Mouse (Mus musculus) spleen, postnatal 4 days (tissue): Measurements from ENCODE around the gene Rnf217.
A peak's percentile ranks its signal among the peaks of the same experiment; 100 is the strongest.

Source experiments
- DNase-seq, 2 experiments: peaks; one replicate each; pipeline ENCODE4 v3.0.0; 2022; ENCODE audit warnings: low spot score in 2 of 2

The Rnf217 gene

DNA sequence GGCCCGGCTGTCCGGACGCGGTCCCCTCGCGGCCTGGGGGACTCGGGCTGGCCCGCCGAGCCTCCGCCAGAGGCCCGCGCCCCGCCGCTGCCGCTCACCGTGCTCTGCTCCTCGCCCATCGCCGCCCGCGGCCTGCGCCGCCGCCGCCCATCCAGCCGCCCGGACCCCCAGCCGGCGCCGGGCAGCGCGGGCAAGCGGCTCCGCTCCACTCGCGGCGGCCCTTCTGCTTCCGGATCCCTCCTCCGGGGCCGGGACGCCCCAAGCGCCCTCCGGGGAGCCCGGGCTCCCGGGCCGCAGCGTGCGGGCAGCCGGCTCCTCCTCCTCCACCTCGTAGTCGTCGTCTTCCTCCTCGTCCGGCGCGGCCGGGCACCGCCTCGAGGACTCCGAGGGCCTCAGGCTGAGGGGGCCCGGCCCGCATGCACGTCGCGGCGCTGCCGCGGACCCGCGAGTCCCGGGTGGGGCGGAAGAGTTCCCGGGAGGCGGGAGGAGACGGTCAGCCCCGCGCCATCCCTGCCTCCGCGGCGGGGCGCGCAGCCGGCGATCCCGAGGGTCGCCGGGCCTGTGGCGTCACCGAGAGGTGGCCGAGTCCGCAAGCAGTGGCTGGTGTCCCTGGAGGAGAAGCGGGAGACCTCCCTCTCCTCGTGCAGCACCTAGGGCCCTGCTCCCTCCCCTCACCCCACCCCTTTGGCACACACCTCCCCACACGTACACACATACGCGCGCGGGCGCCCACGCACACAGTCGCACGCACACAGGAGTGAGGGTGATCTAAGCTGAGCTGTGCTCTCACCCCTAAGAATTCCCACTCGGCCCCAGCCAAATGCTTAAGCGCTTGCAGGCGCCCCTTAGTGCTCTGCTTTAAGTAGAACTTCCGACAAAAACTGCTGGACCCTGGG lies at the start of gene Rnf217:
Rnf217 (minus strand) TSS at position 119 of the 896 bp plus-strand sequence.
- peak; percentile 14 to 64 for DNase-seq

DNA sequence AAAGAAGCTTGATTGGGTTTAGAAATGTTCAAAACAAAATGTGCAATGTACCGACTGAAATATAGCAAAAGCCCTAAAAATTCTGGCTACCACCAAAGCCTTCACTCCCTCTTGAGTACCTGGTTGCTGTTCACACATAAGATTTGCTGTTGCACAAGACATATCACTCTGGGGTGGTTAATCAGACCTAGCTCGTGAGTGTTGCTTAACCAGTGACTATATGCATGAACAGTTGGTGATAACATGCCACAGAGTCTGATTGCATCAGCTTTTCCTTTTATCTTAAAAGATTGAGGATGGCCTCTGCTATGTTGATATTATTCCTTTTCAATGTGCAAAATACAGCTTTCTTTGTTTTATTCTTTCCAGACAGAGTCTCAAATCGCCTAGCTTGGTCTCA lies 38.3 kb upstream of the Rnf217 start:
- no peak for DNase-seq

DNA sequence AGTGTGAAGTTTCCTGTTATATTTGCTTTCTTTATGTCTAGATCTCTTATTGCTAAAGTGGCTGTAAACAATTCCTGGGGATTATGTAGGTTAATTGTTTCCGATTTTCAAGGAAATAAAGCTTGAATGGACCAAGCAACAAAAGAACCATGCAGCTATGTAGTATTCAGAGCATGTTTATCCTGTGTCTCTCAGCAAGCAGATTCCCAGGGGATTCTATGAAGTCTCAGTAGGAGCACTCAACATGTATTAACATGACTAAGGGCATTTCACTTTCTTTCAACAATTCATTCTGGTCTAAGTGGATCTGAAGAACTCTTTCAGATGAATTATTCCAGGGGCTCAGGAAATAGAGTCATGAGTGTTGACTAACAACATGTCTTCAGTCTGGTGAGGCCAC lies 37.1 kb upstream of the Rnf217 start:
- no peak for DNase-seq

DNA sequence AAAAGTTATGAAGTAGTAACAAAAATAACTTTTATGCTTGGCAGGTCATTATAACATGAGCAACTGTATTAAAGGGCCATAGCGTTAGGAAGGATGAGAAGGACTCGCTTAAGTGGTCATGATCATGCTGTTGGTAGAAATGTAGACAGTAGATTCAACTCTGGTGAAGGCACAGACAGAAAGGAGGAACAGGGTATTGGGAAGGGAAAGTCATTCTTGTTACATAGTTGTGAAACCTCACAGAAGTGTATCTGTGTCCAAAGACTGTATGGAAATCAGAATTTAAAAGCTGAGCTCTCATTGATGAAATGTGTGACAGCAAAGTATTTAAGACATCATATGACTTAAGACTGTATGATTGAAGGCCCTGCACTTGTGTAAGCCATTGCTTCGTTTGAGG lies 26.1 kb upstream of the Rnf217 start:
- DNase-seq: no peak

DNA sequence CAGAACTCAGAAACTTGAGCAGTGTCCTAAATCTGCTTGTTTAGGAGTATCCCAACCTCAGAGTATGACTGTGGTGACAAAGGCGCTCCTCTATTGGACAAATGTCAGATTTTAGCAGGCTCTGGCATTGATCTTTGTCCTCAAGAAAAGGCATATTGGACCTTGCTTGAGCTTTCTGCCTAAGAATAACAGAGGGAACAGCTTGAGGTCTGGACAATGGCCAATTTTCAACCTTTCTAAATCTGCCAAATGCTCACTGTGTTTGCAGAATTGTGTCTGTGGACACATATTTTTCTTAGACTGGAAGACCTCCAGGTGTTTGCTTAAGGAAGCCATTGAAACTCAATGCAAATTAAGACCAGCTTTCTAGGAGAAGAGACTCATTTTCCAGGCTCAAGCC lies 23.0 kb upstream of the Rnf217 start:
- DNase-seq: no peak

DNA sequence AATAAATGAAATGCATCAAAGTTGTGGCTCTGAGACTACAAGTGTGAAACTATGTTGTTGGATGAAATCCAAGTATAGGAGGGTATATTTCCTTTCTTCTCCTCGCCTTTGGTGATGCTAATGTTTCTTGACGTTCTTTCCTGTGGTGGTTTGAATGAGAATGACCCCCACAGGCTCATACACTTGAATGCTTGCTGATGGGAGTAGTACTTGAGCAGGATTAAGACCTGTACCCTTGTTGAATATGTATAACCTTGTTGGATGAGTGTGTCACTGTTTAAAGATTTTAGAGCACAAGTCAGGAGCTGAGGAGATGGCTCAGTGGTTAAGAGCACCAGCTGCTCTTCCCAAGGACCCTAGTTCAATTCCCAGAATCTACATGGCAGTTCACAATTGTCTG lies 6.4 kb upstream of the Rnf217 start:
- no peak for DNase-seq

DNA sequence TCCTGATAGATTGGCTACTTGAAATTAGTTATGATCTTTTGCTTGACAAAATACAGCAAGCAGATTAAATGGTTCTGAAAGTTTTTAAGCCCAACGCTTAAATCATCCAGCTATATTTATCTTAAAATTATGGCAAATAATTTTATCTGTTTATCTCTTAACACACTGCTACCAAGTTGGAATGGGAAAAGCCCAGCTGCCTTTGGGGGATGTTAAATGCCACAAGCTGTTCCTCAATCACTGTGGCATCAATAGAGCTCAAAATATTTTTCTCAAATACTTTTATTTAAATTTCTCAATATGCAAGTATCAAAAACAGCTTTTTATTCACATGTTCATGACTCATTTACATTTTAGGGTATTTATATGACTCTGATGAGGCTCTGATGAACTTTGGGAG lies 5.1 kb upstream of the Rnf217 start:
- no peak for DNase-seq

DNA sequence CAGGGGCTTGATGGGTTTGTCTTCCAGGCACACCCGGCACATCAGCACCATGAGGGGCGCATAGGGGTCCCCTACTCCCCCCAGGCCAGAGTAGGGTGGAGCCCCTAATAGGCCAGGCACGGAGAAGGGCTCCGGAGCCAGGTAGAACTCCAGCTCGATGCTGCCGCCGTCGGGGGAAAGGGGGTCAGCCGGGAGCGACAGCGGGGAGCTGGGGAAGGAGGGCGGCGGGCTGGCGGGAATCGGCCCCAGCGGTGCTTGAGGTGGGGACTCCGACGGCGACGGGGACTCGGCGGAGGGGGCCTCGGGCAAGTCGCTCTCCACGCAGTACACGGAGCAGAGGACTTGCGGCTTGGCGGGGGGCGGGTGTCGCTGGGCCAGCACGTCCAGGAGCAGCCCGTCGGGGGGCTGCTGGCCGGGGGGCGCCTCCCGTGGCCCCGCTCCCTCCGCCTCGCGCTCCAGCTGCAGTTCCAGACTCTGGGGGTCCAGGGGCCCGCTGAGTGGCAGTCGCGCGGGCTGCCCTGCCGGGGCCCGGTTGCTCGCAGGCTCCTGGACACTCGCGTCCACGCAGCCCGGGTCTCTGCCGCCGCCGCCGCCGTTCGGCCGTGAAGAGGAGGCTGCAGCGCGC lies 431 bp downstream of the Rnf217 start:
- DNase-seq: peak; percentile 13 to 63

DNA sequence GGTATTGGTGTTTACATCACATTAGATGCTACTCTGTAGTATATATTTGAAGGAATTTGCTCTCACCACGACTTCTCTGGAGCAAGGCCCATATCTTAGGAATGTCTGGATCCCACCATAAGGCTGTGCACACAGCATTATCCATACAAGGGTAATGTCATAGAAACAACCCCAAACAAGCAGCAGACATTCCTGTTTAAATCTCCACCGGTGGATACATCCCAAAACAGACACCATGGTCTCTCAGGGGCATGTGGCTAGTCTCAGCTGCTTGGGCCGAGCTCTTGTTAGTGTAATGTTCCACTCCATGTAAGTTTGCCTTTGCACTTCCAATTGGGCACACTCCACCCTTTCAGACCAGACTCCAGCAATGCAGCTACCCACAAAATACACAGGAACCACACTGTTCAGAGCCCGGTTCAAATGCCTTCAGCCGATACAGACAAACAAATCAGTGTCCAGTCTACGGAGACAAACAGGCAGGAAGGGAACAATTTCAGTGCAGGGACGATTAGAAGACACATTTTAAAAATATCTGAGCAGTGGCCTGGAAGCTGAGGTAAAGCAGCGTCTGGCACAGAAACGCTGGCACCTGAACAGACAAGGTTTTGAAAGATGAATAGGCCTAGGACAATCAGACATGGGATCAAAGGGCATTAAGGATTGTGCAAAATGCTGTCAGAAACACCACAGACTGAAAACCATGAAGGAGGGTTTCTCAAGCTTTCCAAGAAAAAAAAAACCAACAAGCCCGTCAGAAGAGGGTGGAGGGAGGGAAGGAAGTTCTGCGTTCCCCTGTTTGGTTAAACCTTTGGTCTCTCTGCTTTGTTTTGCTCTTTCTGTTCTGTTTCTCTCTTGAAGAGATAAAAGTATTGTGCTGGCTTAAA lies 1.8 kb downstream of the Rnf217 start:
- no peak for DNase-seq

DNA sequence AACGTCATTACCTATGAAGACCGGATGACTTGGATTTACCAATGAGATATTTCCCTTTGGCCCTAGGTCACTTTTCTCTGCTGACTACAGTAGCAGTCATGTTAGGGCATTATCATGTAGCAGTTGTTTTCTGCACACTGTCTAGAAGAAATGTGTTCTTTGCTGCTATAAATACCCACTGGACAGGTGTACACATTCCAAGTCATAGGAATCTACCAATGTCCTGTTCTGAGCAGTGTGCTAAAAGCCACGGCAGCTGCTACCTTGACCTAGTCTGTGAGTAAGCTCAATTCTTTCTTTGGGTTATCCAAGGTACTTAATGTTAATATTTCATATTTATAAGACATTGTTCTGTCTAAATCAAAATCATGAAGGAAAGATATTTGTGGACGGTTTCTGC lies 5.1 kb downstream of the Rnf217 start:
- DNase-seq: no peak

DNA sequence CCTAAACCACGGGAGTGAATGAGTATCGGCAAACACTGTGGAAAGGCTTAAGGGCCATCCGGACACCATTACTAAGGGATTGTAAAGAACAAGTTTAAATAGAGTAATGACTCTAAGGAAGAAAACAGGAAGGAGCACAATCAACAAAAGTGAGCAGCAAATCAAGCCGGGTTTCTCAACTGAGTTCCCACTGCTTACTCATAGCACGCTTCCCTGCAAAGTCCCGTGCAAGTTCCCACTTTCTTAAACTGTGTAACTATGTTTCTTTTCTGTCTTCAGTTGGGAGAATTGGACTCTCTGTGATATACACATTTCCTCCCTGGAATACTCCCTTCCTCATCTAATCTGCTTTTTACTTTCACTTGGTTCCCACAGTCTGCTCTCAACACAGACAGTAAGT lies 8.9 kb downstream of the Rnf217 start:
- DNase-seq: no peak

DNA sequence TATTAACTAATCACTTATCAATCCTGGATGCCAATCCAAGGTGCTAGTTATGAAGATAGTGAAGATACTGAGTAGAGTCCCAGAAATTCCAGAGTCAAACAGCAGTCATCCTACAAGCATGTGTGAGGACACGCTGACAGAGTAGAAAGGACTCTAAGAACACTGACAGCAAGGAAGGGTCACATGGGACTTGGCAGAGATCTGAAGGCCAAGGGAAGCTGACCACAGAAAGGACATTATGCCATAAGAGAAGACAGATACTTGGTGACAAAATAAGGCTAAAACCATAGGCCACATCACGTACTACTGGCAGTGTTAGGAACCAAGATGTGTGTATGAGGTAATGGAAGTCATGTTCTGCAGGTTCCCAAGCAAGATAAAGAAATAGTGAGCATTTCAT lies 11.1 kb downstream of the Rnf217 start:
- no peak for DNase-seq

DNA sequence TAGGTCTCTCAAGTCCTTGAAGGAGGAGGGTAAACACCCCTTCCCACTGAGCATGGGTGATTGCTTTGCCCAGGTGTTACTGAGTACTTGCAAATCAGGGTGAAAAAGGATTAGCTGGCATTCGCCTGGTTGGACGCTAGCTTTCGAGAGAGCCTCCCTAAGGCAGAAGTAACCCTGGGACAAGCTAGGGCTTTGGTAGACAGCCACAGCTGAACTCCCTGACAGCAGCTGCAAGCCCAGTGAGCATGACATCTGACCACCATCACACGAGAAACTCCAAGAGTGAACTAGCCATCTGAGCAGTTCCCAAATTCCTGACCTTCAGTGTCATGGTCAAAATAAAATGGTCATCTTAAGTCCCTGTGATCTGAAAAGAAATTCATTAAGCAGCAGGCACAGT lies 12.2 kb downstream of the Rnf217 start:
- no peak for DNase-seq

DNA sequence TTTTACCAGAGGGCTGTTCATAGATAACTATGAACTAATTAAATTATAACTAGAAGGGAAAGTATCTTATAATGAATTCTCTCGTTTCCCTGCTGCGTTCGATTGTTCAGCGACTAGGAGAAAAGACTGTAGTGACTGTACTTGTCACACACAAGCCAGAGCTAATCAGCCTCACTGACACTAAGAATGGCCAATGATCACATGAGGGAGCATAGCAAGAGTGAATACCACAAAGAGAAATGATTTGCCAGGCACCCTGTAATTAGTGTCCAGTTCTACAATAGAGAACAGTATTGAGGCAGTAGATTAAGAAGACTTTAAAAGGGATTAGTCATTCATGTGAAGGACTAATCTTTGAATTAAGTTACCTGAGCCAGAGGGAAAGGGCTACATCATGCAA lies 13.7 kb downstream of the Rnf217 start:
- DNase-seq: no peak

DNA sequence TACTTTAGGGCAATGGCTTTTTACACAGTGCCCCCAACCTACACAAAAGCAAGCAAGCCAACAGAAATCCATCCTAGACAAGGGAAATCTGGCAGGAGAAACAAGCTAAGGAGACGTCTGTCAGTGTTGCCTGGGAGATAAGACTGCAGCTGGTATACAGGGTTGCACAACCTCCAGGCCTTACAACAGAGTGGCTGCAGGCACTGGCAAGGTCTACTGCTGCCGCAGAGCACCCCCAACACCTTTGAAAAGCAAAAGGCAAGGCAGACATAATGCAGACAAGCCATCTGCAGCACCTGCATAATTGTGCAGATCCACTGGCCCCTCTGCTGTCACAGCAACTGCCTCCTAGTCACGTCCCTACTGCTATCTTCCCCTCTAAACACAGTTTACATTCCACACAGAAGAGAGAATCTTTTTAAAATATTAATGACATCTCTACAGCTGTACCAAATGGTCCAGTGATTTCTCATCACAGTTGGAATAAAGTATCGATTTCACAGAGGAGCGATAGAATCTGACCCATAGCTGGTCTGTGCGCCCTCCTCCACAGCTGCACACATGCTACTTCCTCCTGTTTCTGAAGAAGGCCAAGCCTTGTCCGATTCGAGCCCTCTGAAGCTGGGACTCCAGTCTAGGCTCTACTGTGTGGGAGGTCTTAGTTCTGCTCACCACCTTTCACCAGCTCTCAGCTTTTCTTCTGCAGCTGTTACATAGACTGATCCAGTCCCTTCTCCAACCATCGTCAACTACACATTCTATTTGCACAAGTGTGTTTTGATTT lies 16.1 kb downstream of the Rnf217 start:
- no peak for DNase-seq

DNA sequence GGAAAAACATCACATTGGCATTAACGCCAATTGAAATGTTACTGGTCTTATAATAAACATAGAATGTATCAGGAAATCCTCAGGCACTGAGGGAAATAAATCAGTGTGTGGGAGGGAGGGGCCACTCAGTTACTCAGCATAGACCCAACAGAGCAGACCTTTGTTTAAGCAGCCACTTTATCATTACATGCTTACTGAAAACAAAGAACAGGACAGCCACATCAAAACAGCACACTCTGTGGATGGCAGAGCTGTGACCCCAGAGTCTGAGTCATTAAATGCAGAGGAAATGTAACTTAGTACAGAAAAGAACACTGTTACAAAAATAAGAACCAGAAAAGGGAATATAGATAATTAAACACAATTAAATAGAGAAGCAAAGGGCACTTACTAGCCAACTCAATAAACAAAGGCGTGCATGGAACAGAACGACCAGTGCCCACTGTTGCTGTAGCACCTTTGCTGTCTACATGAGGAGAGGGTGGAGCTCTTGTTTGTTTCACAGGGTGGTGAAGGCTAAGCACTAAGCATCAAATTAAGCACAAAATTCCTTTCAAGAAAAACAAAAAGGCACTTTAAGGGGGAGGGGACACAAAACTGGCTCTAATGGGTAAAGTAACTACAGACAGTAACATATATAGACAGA lies 16.8 kb downstream of the Rnf217 start:
- no peak for DNase-seq

DNA sequence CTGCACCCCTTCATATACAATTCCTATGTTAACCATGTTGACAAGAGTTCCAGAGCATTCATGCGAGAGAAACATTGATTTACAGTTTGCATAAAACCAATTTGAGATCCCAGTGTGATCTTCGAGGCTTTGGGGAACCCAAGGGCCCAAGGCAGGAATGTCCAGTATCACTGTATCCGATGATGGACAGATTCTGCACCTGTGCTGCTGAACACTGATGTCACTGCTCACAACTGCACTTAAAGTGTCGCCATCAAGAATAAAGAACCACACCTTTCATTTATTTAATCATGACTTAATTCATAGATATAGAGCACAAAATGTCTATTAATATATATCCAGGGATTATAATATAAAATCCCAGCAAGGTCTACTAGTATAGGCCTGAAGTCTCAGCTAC lies 28.3 kb downstream of the Rnf217 start:
- no peak for DNase-seq

DNA sequence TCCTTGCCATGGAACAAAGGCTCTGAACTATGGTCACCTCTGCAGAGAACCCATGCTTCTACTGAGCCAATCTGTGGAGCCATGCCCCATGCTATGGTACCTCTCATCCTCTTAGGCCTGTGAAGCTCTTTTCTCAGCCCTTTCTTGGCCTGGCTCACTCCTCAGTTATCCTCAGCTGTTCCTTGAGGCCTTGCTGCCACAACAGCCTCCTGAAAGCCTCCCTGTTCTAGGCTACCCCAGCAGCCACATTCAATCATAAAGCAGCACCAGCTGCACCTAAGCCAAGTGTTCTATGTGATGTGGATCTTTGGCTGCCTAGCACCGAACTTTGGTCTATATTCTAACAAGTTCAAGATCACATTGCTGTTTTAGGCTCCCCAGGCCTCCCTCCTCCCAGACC lies 28.9 kb downstream of the Rnf217 start:
- no peak for DNase-seq

DNA sequence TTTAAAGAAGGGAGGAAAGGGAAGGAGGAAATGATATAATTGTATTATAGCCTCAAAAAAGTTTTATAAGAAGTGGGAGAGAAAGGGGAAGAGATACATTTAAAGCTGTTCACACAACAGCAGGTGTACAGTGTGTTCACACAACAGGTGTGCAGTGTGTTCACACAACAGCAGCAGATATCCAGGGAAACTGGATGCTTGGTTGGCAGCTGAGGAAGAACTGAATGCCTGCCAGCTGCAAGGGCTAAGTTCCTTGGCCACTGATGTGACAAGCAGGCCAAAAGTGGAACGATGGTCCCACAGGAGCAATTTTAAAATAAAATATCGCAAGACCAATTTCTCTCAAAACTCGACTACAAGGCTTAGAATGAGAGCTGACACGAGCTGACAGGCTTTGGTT lies 35.7 kb downstream of the Rnf217 start:
- no peak for DNase-seq

DNA sequence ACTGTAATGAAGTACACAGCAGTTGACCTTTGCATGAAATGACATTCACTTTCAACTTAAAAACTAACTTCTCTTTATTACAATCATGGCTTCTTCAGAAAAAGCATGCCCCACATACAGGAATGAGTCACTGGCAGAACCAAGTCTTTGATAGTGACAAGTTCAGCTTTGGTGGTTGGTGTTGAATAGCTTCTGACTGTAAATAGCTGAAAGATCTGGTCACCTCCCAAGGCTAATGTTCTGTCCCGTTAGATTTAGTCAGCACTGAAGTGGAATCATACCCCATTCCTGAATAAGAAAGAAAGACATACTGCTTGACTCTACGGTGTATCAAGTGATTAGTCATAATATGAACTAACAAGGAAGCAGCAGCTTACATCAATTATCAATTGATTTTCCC lies 51.7 kb downstream of the Rnf217 start:
- DNase-seq: no peak

DNA sequence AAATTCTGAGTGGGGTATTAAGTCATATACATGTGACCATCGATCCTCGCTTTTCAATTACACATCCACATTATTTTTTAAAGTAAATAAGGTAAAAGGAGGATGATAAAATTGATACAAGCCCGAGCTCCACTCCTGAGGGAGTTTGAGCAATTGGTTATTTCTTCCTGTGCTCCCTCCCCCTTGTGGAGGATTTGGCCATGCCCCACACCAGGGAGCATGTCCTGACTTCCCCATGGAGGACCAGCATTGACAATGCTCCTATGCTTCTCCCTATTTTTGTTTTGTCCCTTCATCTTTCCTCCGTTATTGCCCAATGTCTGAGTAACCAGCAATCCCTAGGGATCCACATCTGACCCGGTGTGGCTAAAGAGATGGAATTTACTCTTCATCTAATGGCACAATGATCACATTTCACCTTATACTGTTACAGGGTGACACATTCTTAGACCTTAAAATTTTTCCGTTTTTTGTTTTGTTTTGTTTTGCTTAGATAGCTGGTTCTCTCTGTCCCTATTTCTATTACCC lies 53.5 kb downstream of the Rnf217 start:
- no peak for DNase-seq
